Mouse (Mus musculus) hindbrain, embryonic 12.5 days (tissue): ENCODE results near the gene Tatdn2. TPM values are rescaled to one million over a fixed set of nuclear protein-coding genes. Genes with fewer than 3 reads are reported as not detected.

Experiments
- ATAC-seq: fragments of 200-750 bp; cut with Nextera tagmentation; 2 replicates; pipeline ENCODE4 v1.8.0; 2017; ENCODE audit warnings: moderate TSS enrichment; ENCODE audit not compliant: low FRiP score
- H3K27ac ChIP-seq: fragments of 300-500 bp; sonication (generic); 2 replicates; pipeline ENCODE4 v1.5.1; 2016; ENCODE audit warnings: mild to moderate bottlenecking
- H3K27me3 ChIP-seq: fragments of 300-500 bp; sonication (generic); 2 replicates; pipeline ENCODE4 v1.6.1; 2016; ENCODE audit warnings: mild to moderate bottlenecking
- H3K36me3 ChIP-seq: fragments of 300-500 bp; sonication (generic); 2 replicates; pipeline ENCODE4 v1.6.1; 2016; ENCODE audit warnings: mild to moderate bottlenecking
- H3K4me1 ChIP-seq: fragments of 300-500 bp; sonication (generic); 2 replicates; pipeline ENCODE4 v1.6.1; 2016
- H3K4me2 ChIP-seq: fragments of 300-500 bp; sonication (generic); replicated peaks from 2 replicates; pipeline ENCODE4 v1.6.1; 2016; ENCODE audit warnings: mild to moderate bottlenecking
- H3K4me3 ChIP-seq: fragments of 300-500 bp; sonication (generic); 2 replicates; pipeline ENCODE4 v1.5.1; 2016; ENCODE audit warnings: mild to moderate bottlenecking
- H3K9ac ChIP-seq: fragments of 300-500 bp; sonication (generic); 2 replicates; pipeline ENCODE4 v1.6.1; 2016; ENCODE audit warnings: mild to moderate bottlenecking, moderate library complexity
- H3K9me3 ChIP-seq: fragments of 300-500 bp; sonication (generic); replicated peaks from 2 replicates; pipeline ENCODE4 v1.6.1; 2016; ENCODE audit warnings: mild to moderate bottlenecking
- WGBS: fragments of 180-500 bp; shearing (Covaris S2); methylation state at CpG from one replicate; pipeline ENCODE4 v1.1.7; 2016; 5-methylcytosine and 5-hydroxymethylcytosine counted together
- polyA plus RNA-seq: library from polyadenylated mRNA; unstranded; fragments of >200 nt; fragmentation: Nextera tagmentation; extraction: Ambion mirVana; gene quantifications from 2 replicates; pipeline ENCODE4 v1.2.1, GENCODE M21; 2016

Tatdn2 gene
- 0.81 and 1.0 TPM in 2 replicates for polyA plus RNA-seq

GRCm38 (mm10) chr6:113696582-113697221, at the start of gene Tatdn2:
TSS of gene Tatdn2 (plus strand) at chr6:113697050.
- Histone ChIP-seq H3K4me1 (peaks cover 17% of the 10 kb centered on the region), H3K36me3 (peaks cover 12% of the 10 kb centered on the region), H3K4me3 (peak within 1 kb of the TSS; percentile 92), H3K9me3 (no peaks in the 10 kb centered on the region), H3K4me2 (peak within 1 kb of the TSS; percentile 99), H3K27ac (peak within 1 kb of the TSS; percentile 89), H3K27me3 (no peaks in the 10 kb centered on the region), H3K9ac (peak within 1 kb of the TSS; percentile 86)
- under 1% methylated on average over 58 of the region's 58 CpGs for WGBS
- ATAC-seq, result peak; percentile 99

- WGBS, result 80% methylated on average over 7 of the region's 7 CpGs
- no peak overlapping the region for H3K27ac ChIP-seq
- H3K4me1 ChIP-seq, result no peaks in the 10 kb centered on the region
- H3K4me2 ChIP-seq, result no peak overlapping the region
- no peaks in the 10 kb centered on the region for H3K36me3 ChIP-seq
- ATAC-seq, result no peak
- H3K27me3 ChIP-seq, result no peaks in the 10 kb centered on the region
- H3K9me3 ChIP-seq, result no peaks in the 10 kb centered on the region
- H3K9ac ChIP-seq, result no peak overlapping the region
- H3K4me3 ChIP-seq, result no peak overlapping the region
Measured at GRCm38 (mm10) chr6:113649346-113650196, 47.3 kb upstream of the Tatdn2 start.

- H3K4me2 ChIP-seq, result no peak overlapping the region
- WGBS, result 76% methylated on average over 4 of the region's 4 CpGs
- ATAC-seq, result no peak
- H3K9ac ChIP-seq, result no peak overlapping the region
- no peaks in the 10 kb centered on the region for H3K9me3 ChIP-seq
- H3K27ac ChIP-seq, result no peak overlapping the region
- H3K4me1 ChIP-seq, result no peaks in the 10 kb centered on the region
- no peaks in the 10 kb centered on the region for H3K36me3 ChIP-seq
- H3K4me3 ChIP-seq, result no peak overlapping the region
- H3K27me3 ChIP-seq, result no peaks in the 10 kb centered on the region
Measured at GRCm38 (mm10) chr6:113650197-113650640, 46.6 kb upstream of the Tatdn2 start.

GRCm38 (mm10) chr6:113651626-113652025, 45.2 kb upstream of the Tatdn2 start:
- WGBS, result 70% methylated on average over 3 of the region's 3 CpGs
- H3K9ac ChIP-seq, result no peak overlapping the region
- no peaks in the 10 kb centered on the region for H3K4me1 ChIP-seq
- no peak overlapping the region for H3K4me2 ChIP-seq
- no peak overlapping the region for H3K27ac ChIP-seq
- H3K27me3 ChIP-seq, result no peaks in the 10 kb centered on the region
- H3K9me3 ChIP-seq, result no peaks in the 10 kb centered on the region
- H3K36me3 ChIP-seq, result no peaks in the 10 kb centered on the region
- ATAC-seq, result no peak
- H3K4me3 ChIP-seq, result no peak overlapping the region

GRCm38 (mm10) chr6:113653551-113653950, 43.3 kb upstream of the Tatdn2 start:
- no peaks in the 10 kb centered on the region for H3K4me1 ChIP-seq
- no peaks in the 10 kb centered on the region for H3K9me3 ChIP-seq
- no peaks in the 10 kb centered on the region for H3K27me3 ChIP-seq
- no peaks in the 10 kb centered on the region for H3K36me3 ChIP-seq
- WGBS, result 87% methylated on average over 7 of the region's 7 CpGs
- no peak overlapping the region for H3K4me2 ChIP-seq
- H3K27ac ChIP-seq, result no peak overlapping the region
- no peak overlapping the region for H3K9ac ChIP-seq
- ATAC-seq, result no peak
- H3K4me3 ChIP-seq, result no peak overlapping the region

GRCm38 (mm10) chr6:113654102-113654501, 42.7 kb upstream of the Tatdn2 start:
- Histone ChIP-seq H3K9ac (no peak overlapping the region), H3K36me3 (no peaks in the 10 kb centered on the region)
- 82% methylated on average over 8 of the region's 8 CpGs for WGBS

GRCm38 (mm10) chr6:113654753-113655397, 42.0 kb upstream of the Tatdn2 start:
- Histone ChIP-seq H3K36me3 (no peaks in the 10 kb centered on the region), H3K27me3 (no peaks in the 10 kb centered on the region), H3K9ac (no peak overlapping the region), H3K4me2 (no peak overlapping the region), H3K27ac (no peak overlapping the region), H3K4me3 (no peak overlapping the region), H3K4me1 (no peaks in the 10 kb centered on the region), H3K9me3 (no peaks in the 10 kb centered on the region)
- WGBS, result 80% methylated on average over 16 of the region's 16 CpGs
- no peak for ATAC-seq

More at GRCm38 (mm10) chr6:113654102-113654501, 42.7 kb upstream of the Tatdn2 start:
- no peak for ATAC-seq
- Histone ChIP-seq H3K9me3 (no peaks in the 10 kb centered on the region), H3K4me3 (no peak overlapping the region), H3K4me2 (no peak overlapping the region), H3K27me3 (no peaks in the 10 kb centered on the region), H3K4me1 (no peaks in the 10 kb centered on the region), H3K27ac (no peak overlapping the region)

- no peak overlapping the region for H3K4me3 ChIP-seq
- no peak for ATAC-seq
- no peaks in the 10 kb centered on the region for H3K27me3 ChIP-seq
- H3K36me3 ChIP-seq, result no peaks in the 10 kb centered on the region
- H3K4me1 ChIP-seq, result no peaks in the 10 kb centered on the region
- H3K4me2 ChIP-seq, result no peak overlapping the region
- H3K9me3 ChIP-seq, result no peaks in the 10 kb centered on the region
- no peak overlapping the region for H3K9ac ChIP-seq
- no peak overlapping the region for H3K27ac ChIP-seq
- WGBS, result 93% methylated on average over 3 of the region's 3 CpGs
Measured at GRCm38 (mm10) chr6:113655475-113655874, 41.4 kb upstream of the Tatdn2 start.

GRCm38 (mm10) chr6:113656847-113657246, 40.0 kb upstream of the Tatdn2 start:
- no peaks in the 10 kb centered on the region for H3K27me3 ChIP-seq
- H3K4me1 ChIP-seq, result peaks cover 6% of the 10 kb centered on the region
- H3K9me3 ChIP-seq, result no peaks in the 10 kb centered on the region
- 84% methylated on average over 6 of the region's 6 CpGs for WGBS
- no peak for ATAC-seq
- no peak overlapping the region for H3K4me3 ChIP-seq
- H3K9ac ChIP-seq, result no peak overlapping the region
- H3K36me3 ChIP-seq, result no peaks in the 10 kb centered on the region
- H3K4me2 ChIP-seq, result no peak overlapping the region
- H3K27ac ChIP-seq, result no peak overlapping the region

- no peaks in the 10 kb centered on the region for H3K9me3 ChIP-seq
- no peak overlapping the region for H3K4me2 ChIP-seq
- no peak overlapping the region for H3K4me3 ChIP-seq
- ATAC-seq, result no peak
- no peak overlapping the region for H3K27ac ChIP-seq
- 75% methylated on average over 3 of the region's 3 CpGs for WGBS
- H3K36me3 ChIP-seq, result no peaks in the 10 kb centered on the region
- H3K9ac ChIP-seq, result no peak overlapping the region
- no peaks in the 10 kb centered on the region for H3K27me3 ChIP-seq
- H3K4me1 ChIP-seq, result peaks cover 9% of the 10 kb centered on the region
Measured at GRCm38 (mm10) chr6:113658226-113658625, 38.6 kb upstream of the Tatdn2 start.

- ATAC-seq, result no peak
Measured at GRCm38 (mm10) chr6:113659648-113660491, 37.0 kb upstream of the Tatdn2 start.

More at GRCm38 (mm10) chr6:113659648-113660491, 37.0 kb upstream of the Tatdn2 start:
- Histone ChIP-seq H3K9me3 (no peaks in the 10 kb centered on the region), H3K36me3 (no peaks in the 10 kb centered on the region), H3K4me2 (no peak overlapping the region), H3K9ac (no peak overlapping the region), H3K4me3 (no peak overlapping the region), H3K27me3 (no peaks in the 10 kb centered on the region), H3K4me1 (peaks cover 9% of the 10 kb centered on the region), H3K27ac (no peak overlapping the region)
- WGBS, result 77% methylated on average over 8 of the region's 8 CpGs
